Mouse (Mus musculus) forelimb bud, embryonic 11.5 days (tissue): ENCODE data around the gene Ppm1m.

ENCODE experiments used
- DNase-seq: peaks from one replicate; pipeline ENCODE4 v3.0.0-alpha.2; 2012; ENCODE audit warnings: low read depth, low spot score

The Ppm1m gene

GRCm38 (mm10) chr9:106159784-106160301 is 39.7 kb downstream of the Ppm1m start:
- DNase-seq, result peak; percentile 92

DNA sequence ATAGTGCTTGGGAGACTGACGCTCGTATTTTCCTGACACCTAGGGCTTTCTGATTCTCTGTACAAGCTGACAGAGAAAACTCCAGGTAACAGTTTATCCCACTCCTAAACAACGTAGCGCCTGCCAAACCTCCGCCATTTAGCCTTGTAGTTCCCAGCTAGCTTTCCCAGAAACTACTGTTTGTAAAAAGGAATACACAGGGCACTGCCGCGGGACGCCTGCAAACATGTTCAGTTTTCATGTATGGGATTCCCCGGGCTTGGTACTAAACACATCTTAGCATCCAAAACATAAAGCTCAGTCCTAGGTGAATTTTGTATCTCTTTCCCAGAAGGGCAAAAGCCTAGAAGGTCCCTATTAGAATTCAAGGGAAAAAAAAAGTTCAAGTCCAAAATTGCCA is 40.3 kb downstream of the Ppm1m start:
- DNase-seq, result no peak

DNA sequence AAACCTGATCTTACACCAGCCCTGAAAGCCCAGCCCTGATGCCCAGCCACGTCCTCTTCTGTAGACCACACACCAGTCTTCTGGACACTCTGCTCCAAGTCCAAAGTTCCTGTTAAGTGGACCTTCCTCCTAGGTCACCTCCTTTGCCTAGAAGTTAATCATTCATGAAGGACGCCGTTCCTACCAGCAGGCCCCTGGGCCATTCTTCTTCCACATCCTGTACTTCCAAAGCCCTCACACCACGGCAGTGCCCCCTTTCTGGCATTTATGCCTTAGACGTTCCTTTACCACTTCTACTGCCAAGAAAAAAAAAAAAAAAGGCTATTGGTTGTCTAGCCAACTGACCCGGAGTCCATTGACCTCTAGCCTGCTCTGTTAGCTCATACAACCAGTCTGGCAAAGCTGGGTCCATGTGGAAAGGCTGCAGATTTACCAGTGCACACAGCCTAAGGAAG is 41.5 kb downstream of the Ppm1m start, which contains the start of gene Glyctk:
Gene Glyctk, minus strand, starts transcription at position 102 of the 455 bp plus-strand sequence.
- DNase-seq, result no peak

- no peak for DNase-seq
Measured at GRCm38 (mm10) chr9:106157623-106157925, 42.0 kb downstream of the Ppm1m start.

- DNase-seq, result no peak
Measured at GRCm38 (mm10) chr9:106156921-106157622, 42.5 kb downstream of the Ppm1m start.

- peak; percentile 79 for DNase-seq
Measured at GRCm38 (mm10) chr9:106156419-106156818, 43.1 kb downstream of the Ppm1m start.

DNA sequence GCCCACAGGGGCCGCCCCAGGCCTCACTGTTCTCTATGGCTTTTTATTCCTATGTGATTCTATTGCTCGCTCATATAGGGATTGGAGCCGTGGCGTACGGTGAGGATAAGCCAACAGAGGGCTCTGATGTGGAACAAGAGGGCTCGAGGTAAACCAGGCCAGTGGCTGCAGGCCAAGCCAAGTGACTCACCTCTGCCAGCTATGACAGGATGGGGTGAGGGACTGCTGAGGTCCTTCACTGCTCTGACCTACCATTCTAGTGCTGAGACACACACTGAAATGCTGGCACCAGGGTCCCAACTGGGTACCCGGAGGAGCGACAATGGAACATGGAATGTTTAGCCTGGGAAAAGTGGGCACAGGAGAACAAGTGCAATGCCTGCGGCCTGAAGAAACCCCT is 45.4 kb downstream of the Ppm1m start:
- no peak for DNase-seq

GRCm38 (mm10) chr9:106149399-106149754 is 50.2 kb downstream of the Ppm1m start:
- no peak for DNase-seq

DNA sequence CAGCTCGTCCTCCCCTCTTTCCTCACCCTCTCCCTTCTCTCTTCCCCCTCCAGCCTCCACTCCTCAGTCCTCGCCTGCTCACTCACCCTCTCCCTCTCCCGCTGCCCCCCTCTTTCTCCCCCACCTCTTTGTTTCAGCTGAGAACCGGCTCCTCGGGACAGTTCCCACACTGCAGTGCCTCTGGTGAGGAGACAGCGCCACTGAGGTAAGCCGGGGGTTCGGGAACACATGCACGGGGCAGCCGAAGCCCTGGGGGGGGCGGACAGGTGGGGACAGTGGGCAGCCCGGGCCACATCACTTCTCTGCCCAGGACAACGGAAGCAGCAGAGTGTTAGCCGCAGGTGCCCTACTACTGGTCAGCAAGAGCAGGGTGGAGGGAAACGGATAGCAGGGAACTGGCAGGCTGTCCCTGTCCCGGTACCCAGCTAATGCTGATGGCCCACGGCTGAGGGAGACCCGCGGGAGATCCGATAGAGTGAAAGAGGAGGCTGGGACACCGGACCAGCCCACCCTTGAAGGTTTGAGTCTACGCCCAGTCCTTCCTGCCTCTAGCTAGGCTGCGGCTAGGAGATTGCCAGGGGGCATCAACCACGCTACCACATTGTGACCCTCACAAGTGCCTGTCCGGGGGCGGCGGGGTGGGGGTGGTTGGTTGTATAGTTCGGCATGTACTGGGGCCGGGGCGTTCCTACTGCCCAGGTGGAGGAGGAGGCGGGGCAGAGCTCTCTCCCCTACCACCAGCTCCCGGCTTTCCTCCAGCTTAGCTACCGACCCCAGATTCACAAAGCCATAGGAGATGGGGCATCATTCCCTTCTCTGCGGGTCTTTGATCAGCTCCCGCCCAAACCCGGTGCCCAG is 50.8 kb downstream of the Ppm1m start:
- DNase-seq, result no peak

GRCm38 (mm10) chr9:106147851-106148431 is 51.6 kb downstream of the Ppm1m start:
- no peak for DNase-seq

DNA sequence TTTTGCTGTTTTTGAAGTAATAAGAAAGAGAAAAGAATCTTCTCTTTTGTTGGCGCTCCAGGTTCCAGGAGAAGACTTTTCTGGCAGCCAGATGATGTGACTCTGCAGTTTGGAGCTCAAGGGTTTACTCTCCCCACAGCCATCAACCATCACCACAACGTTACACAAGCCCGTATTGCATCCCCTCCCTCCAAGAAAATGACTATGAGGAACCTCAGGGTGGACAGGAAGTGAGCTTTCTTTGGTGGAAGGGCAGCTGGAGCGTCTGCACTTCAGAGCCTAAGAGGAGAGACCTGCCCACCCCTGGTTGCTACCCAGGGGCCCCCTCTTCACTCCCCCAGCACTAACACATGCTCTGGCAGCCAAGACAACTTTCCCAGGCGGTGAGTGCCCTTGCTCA is 52.3 kb downstream of the Ppm1m start:
- DNase-seq, result no peak

DNA sequence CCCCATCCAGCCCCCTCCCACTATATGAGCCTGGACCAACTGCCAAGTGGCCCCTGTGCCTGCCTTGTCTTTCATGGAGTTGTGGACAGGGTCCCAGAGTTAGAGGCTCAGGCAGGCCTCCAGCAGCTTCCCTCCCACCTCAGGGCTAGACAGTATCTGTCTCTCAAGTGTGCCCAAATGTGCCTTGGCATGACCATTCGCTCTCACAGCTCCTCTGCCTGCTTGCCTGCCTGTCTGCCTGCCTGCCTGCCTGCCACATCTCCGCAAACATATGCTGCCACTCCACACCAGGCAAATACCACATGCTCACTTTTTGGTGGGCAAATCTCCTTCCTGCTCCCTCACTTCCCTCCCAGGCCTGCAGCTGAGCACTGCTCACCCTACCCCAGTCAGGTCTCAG is 54.0 kb downstream of the Ppm1m start:
- no peak for DNase-seq
